Mouse (Mus musculus): ENCODE data around the gene Srp68.

The Srp68 gene

DNA sequence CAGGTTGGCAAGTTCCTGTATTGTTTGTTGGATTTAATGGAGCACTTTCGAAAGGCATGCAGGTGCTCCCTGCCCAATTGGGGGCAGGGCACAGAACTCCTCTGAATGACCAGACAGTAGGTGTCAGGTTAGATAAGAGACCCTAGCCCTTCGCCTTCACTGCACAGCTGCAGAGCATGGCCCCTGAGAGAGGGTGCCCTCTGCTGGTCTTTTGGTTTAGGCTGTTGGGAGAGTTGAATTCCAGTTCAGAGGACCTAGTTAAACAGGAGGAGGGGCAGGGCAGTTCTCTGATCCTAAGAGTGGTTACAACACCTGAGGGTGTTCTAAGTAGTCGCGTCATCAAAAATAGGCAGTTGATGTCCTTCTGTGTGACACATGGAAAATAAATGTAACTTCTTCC is 54.1 kb downstream of the Srp68 start:
- in situ Hi-C loops (cut with MboI; ENCODE audit: low pct_unique_long_range_greater_than_20kb in 1 of 2, low sequenced_read_pairs in 2 of 2, unreplicated experiment in 1 of 2): loop anchor here (5.0 to 10.0 kb wide), 5 partner anchors 65 to 237 kb away; partner anchors contain the start of genes Exoc7 (in 1 of the 2) and Galr2 (in 1 of the 2)

GRCm38 (mm10) chr11:116218737-116219400 is 55.1 kb downstream of the Srp68 start:
- in situ Hi-C loops (cut with MboI; ENCODE audit: low pct_unique_long_range_greater_than_20kb in 1 of 2, low sequenced_read_pairs in 2 of 2, unreplicated experiment in 1 of 2): no loop called here

DNA sequence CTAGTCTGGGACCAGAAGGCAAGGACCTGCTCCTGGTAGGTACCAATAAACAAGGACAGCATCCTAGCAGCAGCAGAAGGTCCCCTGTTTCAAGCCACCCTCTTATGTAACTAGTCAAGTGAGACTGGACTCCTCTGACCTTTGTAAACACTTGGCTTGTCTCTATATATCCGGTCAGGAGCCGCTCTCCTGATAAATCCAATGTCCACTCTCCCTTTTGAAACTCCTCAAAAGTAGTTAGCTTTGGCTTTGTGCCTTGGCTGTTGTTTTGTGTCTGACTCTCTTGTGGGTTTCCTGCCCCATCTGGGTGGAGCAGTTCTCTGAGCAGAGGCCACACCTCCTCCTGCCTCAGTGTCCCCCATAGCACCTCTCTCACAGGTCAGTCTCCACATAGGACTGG is 55.8 kb downstream of the Srp68 start:
- in situ Hi-C loops (cut with MboI; ENCODE audit: low pct_unique_long_range_greater_than_20kb in 1 of 2, low sequenced_read_pairs in 2 of 2, unreplicated experiment in 1 of 2): no loop called here

GRCm38 (mm10) chr11:116216549-116216948 is 57.5 kb downstream of the Srp68 start:
- in situ Hi-C loops (cut with MboI; ENCODE audit: low pct_unique_long_range_greater_than_20kb in 1 of 2, low sequenced_read_pairs in 2 of 2, unreplicated experiment in 1 of 2): no loop called here

DNA sequence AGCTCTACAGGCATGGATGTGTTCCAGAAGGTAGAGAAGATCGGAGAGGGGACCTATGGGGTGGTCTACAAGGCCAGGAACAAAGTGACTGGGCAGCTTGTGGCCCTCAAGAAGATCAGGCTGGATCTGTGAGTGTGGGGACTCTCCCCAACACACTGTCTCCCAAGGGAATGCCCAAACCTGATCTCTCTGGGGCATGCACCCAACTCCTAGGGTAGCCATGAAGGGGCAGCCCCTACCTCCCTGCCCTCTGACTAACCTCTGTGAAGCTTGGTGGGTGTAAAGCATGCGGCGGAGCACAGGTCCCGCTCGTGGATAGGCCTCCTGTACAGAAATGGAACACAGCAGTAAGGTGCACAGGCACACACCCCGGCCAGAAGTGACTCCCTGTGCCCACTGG is 58.0 kb downstream of the Srp68 start:
- in situ Hi-C loops (cut with MboI; ENCODE audit: low pct_unique_long_range_greater_than_20kb in 1 of 2, low sequenced_read_pairs in 2 of 2, unreplicated experiment in 1 of 2): no loop called here

DNA sequence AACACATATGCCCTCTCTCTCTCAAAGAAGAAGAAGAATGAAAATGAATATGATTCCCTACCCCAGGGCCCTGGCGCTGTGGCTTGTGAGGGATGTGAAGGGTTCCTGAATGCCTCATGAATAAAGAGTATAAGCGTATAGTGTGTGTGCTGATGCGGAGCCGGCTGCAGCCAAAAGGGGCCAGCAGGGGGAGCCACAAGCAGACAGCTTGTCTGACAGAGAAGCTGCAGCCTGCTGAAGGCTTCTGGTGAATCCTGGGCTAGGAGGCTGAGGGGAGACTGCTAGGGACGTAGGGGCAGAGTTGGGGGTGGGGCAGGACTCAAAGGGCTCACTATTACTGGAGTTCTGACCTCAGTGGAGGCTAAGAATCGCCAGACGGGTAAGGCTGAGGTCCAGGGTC is 58.8 kb downstream of the Srp68 start:
- in situ Hi-C loops (cut with MboI; ENCODE audit: low pct_unique_long_range_greater_than_20kb in 1 of 2, low sequenced_read_pairs in 2 of 2, unreplicated experiment in 1 of 2): no loop called here

- in situ Hi-C loops (cut with MboI; ENCODE audit: low pct_unique_long_range_greater_than_20kb in 1 of 2, low sequenced_read_pairs in 2 of 2, unreplicated experiment in 1 of 2): no loop called here
Observed at GRCm38 (mm10) chr11:116213877-116214510, 60.0 kb downstream of the Srp68 start.

DNA sequence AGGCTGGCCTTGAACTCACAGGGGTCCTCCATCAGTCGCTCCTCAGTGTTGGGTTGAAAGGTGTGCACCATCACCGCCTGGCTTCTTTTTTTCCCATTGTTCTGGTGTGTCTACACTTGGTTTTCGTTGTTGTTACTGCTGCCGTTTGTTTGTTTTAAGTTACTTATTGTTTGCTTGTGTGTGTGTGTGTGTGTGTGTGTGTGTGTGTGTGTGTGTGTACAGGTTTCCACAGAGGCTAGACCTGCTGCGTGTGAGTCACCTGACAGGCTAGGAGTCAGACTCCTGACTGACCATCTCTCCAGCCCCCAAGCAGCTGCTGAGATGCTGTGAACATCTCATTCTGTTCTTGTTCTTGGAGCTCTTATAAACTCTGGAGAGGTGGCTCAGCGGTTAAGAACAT is 61.2 kb downstream of the Srp68 start:
- in situ Hi-C loops (cut with MboI; ENCODE audit: low pct_unique_long_range_greater_than_20kb in 1 of 2, low sequenced_read_pairs in 2 of 2, unreplicated experiment in 1 of 2): no loop called here

- in situ Hi-C loops (cut with MboI; ENCODE audit: low pct_unique_long_range_greater_than_20kb in 1 of 2, low sequenced_read_pairs in 2 of 2, unreplicated experiment in 1 of 2): no loop called here
Observed at GRCm38 (mm10) chr11:116210696-116211095, 63.3 kb downstream of the Srp68 start.

DNA sequence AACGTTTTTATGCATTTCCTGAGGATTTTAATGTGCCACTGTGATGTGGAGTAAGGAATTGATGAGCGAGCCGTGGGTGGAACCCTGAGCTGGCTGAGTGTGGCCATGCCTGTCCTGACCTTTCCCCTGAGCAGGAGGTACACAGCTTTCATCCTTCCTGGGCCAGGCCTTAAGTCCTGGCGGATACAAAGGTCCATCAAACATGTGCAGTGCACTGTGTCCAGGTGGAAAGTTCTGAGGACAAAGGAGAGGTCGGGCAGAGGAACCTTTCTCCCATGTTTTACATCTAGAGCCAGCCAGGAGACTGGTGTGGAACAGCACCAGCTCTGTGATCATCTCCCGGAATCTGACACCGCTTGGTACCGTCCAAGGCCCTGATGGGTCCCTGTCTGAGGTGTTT is 64.8 kb downstream of the Srp68 start:
- in situ Hi-C loops (cut with MboI; ENCODE audit: low pct_unique_long_range_greater_than_20kb in 1 of 2, low sequenced_read_pairs in 2 of 2, unreplicated experiment in 1 of 2): no loop called here

DNA sequence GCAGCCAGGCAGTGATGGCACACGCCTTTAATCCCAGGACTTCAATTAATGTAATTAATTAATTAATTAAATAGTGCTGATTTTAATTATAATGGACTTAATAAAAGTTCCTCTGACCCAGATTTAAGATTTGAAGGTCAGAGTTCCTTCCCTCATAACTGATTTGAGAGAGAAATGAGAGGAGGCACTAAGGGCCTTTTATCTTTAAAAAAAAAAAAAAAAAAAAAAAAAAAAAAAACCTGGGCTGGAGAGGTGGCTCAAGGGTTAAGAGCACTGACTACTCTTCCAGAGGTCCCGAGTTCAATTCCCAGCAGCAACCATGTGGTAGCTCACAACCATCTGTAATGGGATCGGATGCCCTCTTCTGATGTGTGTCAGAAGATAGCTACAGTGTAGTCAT is 65.4 kb downstream of the Srp68 start:
- in situ Hi-C loops (cut with MboI; ENCODE audit: low pct_unique_long_range_greater_than_20kb in 1 of 2, low sequenced_read_pairs in 2 of 2, unreplicated experiment in 1 of 2): no loop called here

DNA sequence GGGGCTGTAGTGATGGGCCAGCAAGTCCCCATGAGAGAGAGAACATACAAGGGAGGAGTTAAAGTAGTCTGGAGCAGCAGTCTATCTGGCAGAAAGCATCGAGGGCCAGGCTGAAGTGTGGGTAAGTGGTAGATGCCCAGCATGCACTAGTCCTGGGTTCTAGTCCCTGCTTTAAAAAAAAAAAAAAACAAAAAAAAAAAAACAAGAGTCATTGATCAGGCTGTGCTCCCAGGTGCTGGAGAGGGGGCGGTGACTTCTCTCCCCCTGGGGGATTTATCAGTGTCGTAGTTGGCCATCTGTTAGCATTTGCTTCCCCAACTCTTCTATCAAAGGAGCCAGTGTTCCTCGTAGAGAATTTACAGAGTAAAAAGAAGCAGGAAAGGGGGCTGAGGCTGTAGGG is 67.3 kb downstream of the Srp68 start:
- in situ Hi-C loops (cut with MboI; ENCODE audit: low pct_unique_long_range_greater_than_20kb in 1 of 2, low sequenced_read_pairs in 2 of 2, unreplicated experiment in 1 of 2): no loop called here

GRCm38 (mm10) chr11:116203150-116203549 is 70.9 kb downstream of the Srp68 start:
- in situ Hi-C loops (cut with MboI; ENCODE audit: low pct_unique_long_range_greater_than_20kb in 1 of 2, low sequenced_read_pairs in 2 of 2, unreplicated experiment in 1 of 2): no loop called here

GRCm38 (mm10) chr11:116201151-116201550 is 72.9 kb downstream of the Srp68 start:
- in situ Hi-C loops (cut with MboI; ENCODE audit: low pct_unique_long_range_greater_than_20kb in 1 of 2, low sequenced_read_pairs in 2 of 2, unreplicated experiment in 1 of 2): no loop called here

- in situ Hi-C loops (cut with MboI; ENCODE audit: low pct_unique_long_range_greater_than_20kb in 1 of 2, low sequenced_read_pairs in 2 of 2, unreplicated experiment in 1 of 2): no loop called here
Observed at GRCm38 (mm10) chr11:116198639-116199531, 75.1 kb downstream of the Srp68 start, which contains the start of the genes Ten1 and Acox1. TSS of gene Ten1 (plus strand) at chr11:116198855. TSS of gene Acox1 (minus strand) at chr11:116199045.

DNA sequence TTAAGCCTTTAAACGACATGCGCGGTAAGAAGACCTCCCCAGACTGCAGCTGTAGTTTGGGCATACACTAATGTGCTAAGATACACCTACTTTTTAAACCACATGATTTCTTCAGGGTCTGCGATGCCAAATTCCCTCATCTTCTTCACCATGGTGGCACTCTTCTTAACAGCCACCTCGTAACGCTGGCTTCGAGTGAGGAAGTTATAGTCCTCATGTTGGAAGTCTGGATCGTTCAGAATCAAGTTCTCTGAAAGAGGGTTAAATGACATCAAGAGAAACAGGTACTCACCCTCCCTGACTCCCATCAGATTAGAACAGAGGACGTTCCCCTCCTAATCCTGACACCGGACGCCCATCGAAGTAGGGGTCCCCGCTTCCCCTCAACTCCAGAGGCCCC is 75.9 kb downstream of the Srp68 start:
- in situ Hi-C loops (cut with MboI; ENCODE audit: low pct_unique_long_range_greater_than_20kb in 1 of 2, low sequenced_read_pairs in 2 of 2, unreplicated experiment in 1 of 2): no loop called here

GRCm38 (mm10) chr11:116197584-116197906 is 76.5 kb downstream of the Srp68 start:
- in situ Hi-C loops (cut with MboI; ENCODE audit: low pct_unique_long_range_greater_than_20kb in 1 of 2, low sequenced_read_pairs in 2 of 2, unreplicated experiment in 1 of 2): no loop called here

DNA sequence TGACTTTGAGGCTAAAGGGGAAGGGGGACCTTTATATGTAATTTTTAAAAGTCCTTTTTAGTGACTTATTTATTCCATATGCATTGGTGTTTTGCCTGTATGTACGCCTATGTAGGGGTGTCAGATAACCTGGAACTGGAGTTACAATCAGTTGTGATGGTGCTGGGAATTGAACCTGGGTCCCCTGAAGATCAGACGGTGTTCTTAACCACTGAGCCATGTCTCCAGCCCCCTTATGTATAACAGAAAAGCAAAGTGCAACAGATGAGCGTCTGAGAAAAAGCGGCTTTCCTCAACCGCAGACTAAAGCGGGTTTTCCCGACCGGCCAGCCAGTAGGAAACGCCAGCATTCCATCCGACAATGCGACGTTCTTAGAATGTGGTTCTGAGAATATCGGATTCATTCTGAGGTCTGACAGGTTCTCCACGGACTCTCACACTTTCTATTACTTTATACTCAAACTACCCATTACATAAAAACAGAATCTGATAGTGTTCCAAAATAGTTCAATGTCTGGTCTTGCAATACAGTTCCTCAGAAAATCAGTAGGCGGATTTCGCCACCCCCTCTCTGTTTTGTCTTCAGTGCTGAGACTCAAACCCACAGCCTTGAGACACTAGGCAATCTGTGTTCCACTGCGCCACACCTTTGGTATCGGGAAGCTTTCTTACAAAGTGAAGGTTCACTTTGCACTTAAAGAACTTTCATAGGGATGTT is 77.0 kb downstream of the Srp68 start:
- in situ Hi-C loops (cut with MboI; ENCODE audit: low pct_unique_long_range_greater_than_20kb in 1 of 2, low sequenced_read_pairs in 2 of 2, unreplicated experiment in 1 of 2): no loop called here

- in situ Hi-C loops (cut with MboI; ENCODE audit: low pct_unique_long_range_greater_than_20kb in 1 of 2, low sequenced_read_pairs in 2 of 2, unreplicated experiment in 1 of 2): no loop called here
Observed at GRCm38 (mm10) chr11:116196336-116196735, 77.7 kb downstream of the Srp68 start.
